Mouse (Mus musculus): ENCODE measurements around the gene Pip4k2a. TPM values are rescaled to one million over a fixed set of nuclear protein-coding genes. Genes with fewer than 3 reads are reported as not detected.

Pip4k2a gene
- polyA plus RNA-seq, 1 experiment from 2014 or later: 16.2 TPM

- 74% methylated on average over 13 of the region's 13 CpGs for WGBS
These were observed 34.5 kb downstream of the Pip4k2a start for GRCm38 (mm10) chr2:18963286-18964040.

GRCm38 (mm10) chr2:18962502-18962901 is 35.4 kb downstream of the Pip4k2a start:
- H3K9ac ChIP-seq (ENCODE audit: low read depth, low read length): no peak overlapping the region
- H3K4me1 ChIP-seq (ENCODE audit: control insufficient read depth, insufficient read depth, low read length): peaks cover 7% of the 10 kb centered on the region; the same call in 1 of the 2 replicates
- DNase-seq (ENCODE audit: low spot score) (no peak), ATAC-seq (ENCODE audit: low read depth) (no peak)
- no peaks in the 10 kb centered on the region for H3K36me3 ChIP-seq (ENCODE audit: control insufficient read depth, insufficient read depth, low read length)
- 76% methylated on average over 3 of the region's 3 CpGs for WGBS
- no peak overlapping the region for H3K27ac ChIP-seq (replicated peaks; ENCODE audit: low read depth, low read length)
- no peak overlapping the region for H3K4me2 ChIP-seq (ENCODE audit: low read depth, low read length)
- H3K9me3 ChIP-seq (ENCODE audit: control insufficient read depth, low read length): no peaks in the 10 kb centered on the region
- no peaks in the 10 kb centered on the region for H3K27me3 ChIP-seq (replicated peaks; ENCODE audit: control insufficient read depth, insufficient read depth, low read length)
- H3K4me3 ChIP-seq (ENCODE audit: low read depth, low read length): no peak overlapping the region

More at GRCm38 (mm10) chr2:18963286-18964040, 34.5 kb downstream of the Pip4k2a start:
- no peak; the same call in 1 of the 2 replicates for ATAC-seq (ENCODE audit: low read depth)
- Histone ChIP-seq H3K9ac (ENCODE audit: low read depth, low read length) (peak overlapping the region; percentile 6; the same call in 1 of the 2 replicates), H3K4me1 (ENCODE audit: control insufficient read depth, insufficient read depth, low read length) (peaks cover 7% of the 10 kb centered on the region; the same call in 1 of the 2 replicates), H3K4me3 (ENCODE audit: low read depth, low read length) (no peak overlapping the region), H3K9me3 (ENCODE audit: control insufficient read depth, low read length) (no peaks in the 10 kb centered on the region), H3K36me3 (ENCODE audit: control insufficient read depth, insufficient read depth, low read length) (no peaks in the 10 kb centered on the region), H3K27me3 (replicated peaks; ENCODE audit: control insufficient read depth, insufficient read depth, low read length) (no peaks in the 10 kb centered on the region), H3K27ac (replicated peaks; ENCODE audit: low read depth, low read length) (no peak overlapping the region), H3K4me2 (ENCODE audit: low read depth, low read length) (no peak overlapping the region)
- DNase-seq (ENCODE audit: low spot score): no peak

GRCm38 (mm10) chr2:18960376-18960973 is 37.5 kb downstream of the Pip4k2a start:
- no peak overlapping the region for H3K9ac ChIP-seq (ENCODE audit: low read depth, low read length)
- no peak for ATAC-seq (ENCODE audit: low read depth)
- WGBS: 33% methylated on average over 7 of the region's 7 CpGs
- no peaks in the 10 kb centered on the region for H3K9me3 ChIP-seq (ENCODE audit: control insufficient read depth, low read length)
- no peak for DNase-seq (ENCODE audit: low spot score)
- H3K4me2 ChIP-seq (ENCODE audit: low read depth, low read length): no peak overlapping the region
- H3K4me1 ChIP-seq (ENCODE audit: control insufficient read depth, insufficient read depth, low read length): peaks cover 7% of the 10 kb centered on the region; the same call in 1 of the 2 replicates
- no peaks in the 10 kb centered on the region for H3K36me3 ChIP-seq (ENCODE audit: control insufficient read depth, insufficient read depth, low read length)
- H3K4me3 ChIP-seq (ENCODE audit: low read depth, low read length): no peak overlapping the region
- no peaks in the 10 kb centered on the region for H3K27me3 ChIP-seq (replicated peaks; ENCODE audit: control insufficient read depth, insufficient read depth, low read length)
- no peak overlapping the region for H3K27ac ChIP-seq (replicated peaks; ENCODE audit: low read depth, low read length)

GRCm38 (mm10) chr2:18959558-18959957 is 38.4 kb downstream of the Pip4k2a start:
- Histone ChIP-seq H3K9ac (ENCODE audit: low read depth, low read length) (no peak overlapping the region), H3K9me3 (ENCODE audit: control insufficient read depth, low read length) (no peaks in the 10 kb centered on the region), H3K27me3 (replicated peaks; ENCODE audit: control insufficient read depth, insufficient read depth, low read length) (no peaks in the 10 kb centered on the region), H3K4me3 (ENCODE audit: low read depth, low read length) (no peak overlapping the region), H3K4me1 (ENCODE audit: control insufficient read depth, insufficient read depth, low read length) (peaks cover 7% of the 10 kb centered on the region; the same call in 1 of the 2 replicates), H3K36me3 (ENCODE audit: control insufficient read depth, insufficient read depth, low read length) (no peaks in the 10 kb centered on the region), H3K4me2 (ENCODE audit: low read depth, low read length) (no peak overlapping the region), H3K27ac (replicated peaks; ENCODE audit: low read depth, low read length) (no peak overlapping the region)
- ATAC-seq (ENCODE audit: low read depth): no peak
- no peak for DNase-seq (ENCODE audit: low spot score)
- 85% methylated on average over 5 of the region's 5 CpGs for WGBS

- no peaks in the 10 kb centered on the region for H3K9me3 ChIP-seq (ENCODE audit: control insufficient read depth, low read length)
- ATAC-seq (ENCODE audit: low read depth): no peak
- no peak overlapping the region for H3K4me3 ChIP-seq (ENCODE audit: low read depth, low read length)
These were observed 38.9 kb downstream of the Pip4k2a start for GRCm38 (mm10) chr2:18959008-18959407.

GRCm38 (mm10) chr2:18958501-18958900 is 39.4 kb downstream of the Pip4k2a start:
- no peaks in the 10 kb centered on the region for H3K36me3 ChIP-seq (ENCODE audit: control insufficient read depth, insufficient read depth, low read length)
- H3K27ac ChIP-seq (replicated peaks; ENCODE audit: low read depth, low read length): no peak overlapping the region
- no peak for ATAC-seq (ENCODE audit: low read depth)
- DNase-seq (ENCODE audit: low spot score): no peak
- no peak overlapping the region for H3K4me3 ChIP-seq (ENCODE audit: low read depth, low read length)
- H3K27me3 ChIP-seq (replicated peaks; ENCODE audit: control insufficient read depth, insufficient read depth, low read length): no peaks in the 10 kb centered on the region
- peaks cover 7% of the 10 kb centered on the region; the same call in 1 of the 2 replicates for H3K4me1 ChIP-seq (ENCODE audit: control insufficient read depth, insufficient read depth, low read length)
- H3K4me2 ChIP-seq (ENCODE audit: low read depth, low read length): no peak overlapping the region
- 89% methylated on average over 5 of the region's 5 CpGs for WGBS
- no peak overlapping the region for H3K9ac ChIP-seq (ENCODE audit: low read depth, low read length)
- no peaks in the 10 kb centered on the region for H3K9me3 ChIP-seq (ENCODE audit: control insufficient read depth, low read length)

More at GRCm38 (mm10) chr2:18959008-18959407, 38.9 kb downstream of the Pip4k2a start:
- H3K36me3 ChIP-seq (ENCODE audit: control insufficient read depth, insufficient read depth, low read length): no peaks in the 10 kb centered on the region
- no peak for DNase-seq (ENCODE audit: low spot score)
- WGBS: 88% methylated on average over 6 of the region's 6 CpGs
- no peak overlapping the region for H3K27ac ChIP-seq (replicated peaks; ENCODE audit: low read depth, low read length)
- H3K9ac ChIP-seq (ENCODE audit: low read depth, low read length): no peak overlapping the region
- H3K4me2 ChIP-seq (ENCODE audit: low read depth, low read length): no peak overlapping the region
- no peaks in the 10 kb centered on the region for H3K27me3 ChIP-seq (replicated peaks; ENCODE audit: control insufficient read depth, insufficient read depth, low read length)
- H3K4me1 ChIP-seq (ENCODE audit: control insufficient read depth, insufficient read depth, low read length): peaks cover 7% of the 10 kb centered on the region; the same call in 1 of the 2 replicates

- no peak overlapping the region for H3K27ac ChIP-seq (replicated peaks; ENCODE audit: low read depth, low read length)
- no peak overlapping the region for H3K4me3 ChIP-seq (ENCODE audit: low read depth, low read length)
- no peaks in the 10 kb centered on the region for H3K36me3 ChIP-seq (ENCODE audit: control insufficient read depth, insufficient read depth, low read length)
- DNase-seq (ENCODE audit: low spot score): no peak
- no peak overlapping the region for H3K4me2 ChIP-seq (ENCODE audit: low read depth, low read length)
- ATAC-seq (ENCODE audit: low read depth): no peak
- H3K27me3 ChIP-seq (replicated peaks; ENCODE audit: control insufficient read depth, insufficient read depth, low read length): no peaks in the 10 kb centered on the region
- H3K9ac ChIP-seq (ENCODE audit: low read depth, low read length): no peak overlapping the region
- no peaks in the 10 kb centered on the region for H3K9me3 ChIP-seq (ENCODE audit: control insufficient read depth, low read length)
- 81% methylated on average over 9 of the region's 9 CpGs for WGBS
- H3K4me1 ChIP-seq (ENCODE audit: control insufficient read depth, insufficient read depth, low read length): peaks cover 7% of the 10 kb centered on the region; the same call in 1 of the 2 replicates
These were observed 39.9 kb downstream of the Pip4k2a start for GRCm38 (mm10) chr2:18958044-18958443.

- peaks cover 11% of the 10 kb centered on the region for H3K4me1 ChIP-seq (ENCODE audit: control insufficient read depth, insufficient read depth, low read length)
These were observed 40.5 kb downstream of the Pip4k2a start for GRCm38 (mm10) chr2:18957459-18957858.

More at GRCm38 (mm10) chr2:18957459-18957858, 40.5 kb downstream of the Pip4k2a start:
- Histone ChIP-seq H3K9ac (ENCODE audit: low read depth, low read length) (no peak overlapping the region), H3K9me3 (ENCODE audit: control insufficient read depth, low read length) (no peaks in the 10 kb centered on the region), H3K27ac (replicated peaks; ENCODE audit: low read depth, low read length) (no peak overlapping the region), H3K4me2 (ENCODE audit: low read depth, low read length) (no peak overlapping the region), H3K36me3 (ENCODE audit: control insufficient read depth, insufficient read depth, low read length) (no peaks in the 10 kb centered on the region), H3K27me3 (replicated peaks; ENCODE audit: control insufficient read depth, insufficient read depth, low read length) (no peaks in the 10 kb centered on the region), H3K4me3 (ENCODE audit: low read depth, low read length) (no peak overlapping the region)
- ATAC-seq (ENCODE audit: low read depth) (no peak), DNase-seq (ENCODE audit: low spot score) (no peak)
- 72% methylated on average over 7 of the region's 7 CpGs for WGBS
